Mouse (Mus musculus): ENCODE measurements around the gene Art3.

GRCm38 (mm10) chr5:92304291-92304690 lies 27.3 kb upstream of the Art3 start:
- TF ChIP-seq CTCF (IDR thresholded peaks at IDR 0.05; ENCODE audit: control insufficient read depth, insufficient read depth, low read length): no peak
- no peak for TF ChIP-seq POLR2A (IDR thresholded peaks at IDR 0.05; ENCODE audit: borderline replicate concordance, control insufficient read depth, low read depth, low read length)
